Mouse (Mus musculus) cerebellum, postnatal 14 days (tissue): ENCODE results near the gene Cacna2d1.

Experiments used
- DNase-seq, 2 experiments: peaks; one replicate each; pipeline ENCODE4 v3.0.0; 2021; ENCODE audit warnings: mixed read lengths in 2 of 2

Cacna2d1 gene

DNA sequence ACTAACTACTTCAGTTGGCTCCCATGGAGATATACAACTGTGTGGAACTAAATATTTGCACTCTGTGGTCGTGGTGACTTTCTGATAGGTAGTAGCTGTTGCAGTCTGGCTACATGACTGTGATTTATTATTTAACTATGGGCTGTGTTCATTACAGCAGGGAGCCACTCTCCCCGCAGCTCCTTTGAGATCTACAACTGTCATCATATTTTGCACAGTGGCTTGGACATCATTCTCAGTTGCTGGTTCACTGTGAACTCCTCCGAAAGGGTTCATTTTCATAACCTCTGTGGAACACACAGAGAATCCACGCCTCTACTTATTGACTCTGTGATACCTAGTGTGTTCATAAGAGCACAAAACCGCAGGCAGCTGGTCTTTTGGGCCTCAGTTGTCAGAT, 128.3 kb downstream of the Cacna2d1 start:
- DNase-seq: peak in 1 of 2 experiments; percentile 18

DNA sequence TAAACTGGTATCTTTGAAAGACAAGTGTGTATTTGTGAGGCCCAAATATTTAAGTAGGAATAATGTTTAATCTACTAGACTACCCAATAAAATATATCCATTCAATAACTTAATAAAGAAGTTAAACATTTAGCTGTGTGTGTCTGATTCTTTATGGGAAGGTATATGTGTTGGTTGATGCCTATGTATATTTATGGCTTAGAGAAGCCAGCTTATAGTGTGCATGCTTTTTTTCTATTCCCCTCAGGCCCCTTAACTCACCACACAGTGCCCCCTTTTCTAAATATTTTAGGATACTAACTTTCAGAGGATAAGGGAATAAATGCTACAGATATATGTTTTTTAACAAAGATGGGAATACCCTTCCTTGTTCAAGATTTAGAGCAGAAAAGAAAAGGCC, 128.8 kb downstream of the Cacna2d1 start:
- DNase-seq: no peak

DNA sequence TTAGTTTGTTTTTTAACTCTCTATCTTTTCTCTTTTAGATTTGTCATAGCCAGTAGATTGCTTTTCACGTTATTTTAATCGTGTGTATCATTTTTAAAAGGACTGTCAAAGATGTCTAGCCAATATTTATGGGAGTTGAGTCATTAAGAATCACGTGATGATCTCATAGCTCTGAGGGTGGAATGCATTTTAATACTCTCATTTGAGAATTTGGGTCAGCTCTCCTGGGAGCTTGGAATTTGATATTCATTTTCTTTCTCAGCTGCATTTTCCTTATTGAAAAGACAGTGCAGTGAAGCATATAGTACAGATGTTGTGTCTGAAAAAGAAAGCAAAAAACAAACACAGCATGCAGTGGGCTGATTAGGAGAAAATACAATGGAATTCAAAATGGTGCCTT, 129.5 kb downstream of the Cacna2d1 start:
- no peak for DNase-seq

DNA sequence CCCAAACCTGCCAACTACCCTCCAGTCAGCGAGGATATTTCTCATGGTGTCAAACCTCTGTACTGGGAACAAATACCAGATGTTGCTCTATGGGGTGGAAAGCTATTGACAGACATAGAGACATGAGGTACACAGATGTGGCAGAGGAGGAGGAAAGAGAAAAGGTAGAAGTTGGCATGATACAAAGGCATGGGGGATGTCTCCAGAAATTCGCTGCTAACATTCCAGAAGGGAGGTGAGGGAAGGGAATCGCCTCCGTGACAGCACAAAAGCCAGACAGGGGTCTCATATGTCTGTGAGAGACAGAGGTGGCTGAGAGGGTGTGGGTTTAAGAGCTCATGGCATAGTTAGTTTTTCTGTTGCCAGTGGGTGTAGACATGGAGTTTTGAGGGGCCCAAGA, 131.3 kb downstream of the Cacna2d1 start:
- DNase-seq: no peak

DNA sequence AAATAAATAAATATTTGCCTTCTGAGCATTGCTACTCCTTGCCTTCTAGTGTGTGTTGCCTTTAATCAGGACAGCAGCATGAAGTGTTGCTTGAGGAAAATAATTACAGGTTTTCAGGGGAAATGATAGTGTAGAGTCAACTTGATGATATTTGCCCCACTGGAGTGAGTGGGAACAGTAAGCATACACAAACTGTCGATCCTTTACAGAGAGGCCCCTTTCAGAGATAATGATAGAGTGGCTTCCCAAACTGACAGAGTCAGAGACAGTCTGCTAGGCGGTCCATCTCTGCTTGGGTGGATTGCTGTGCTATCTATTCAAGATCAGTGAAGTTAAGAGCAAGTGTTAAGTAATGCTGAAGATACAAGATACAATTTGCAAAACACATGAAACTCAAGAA, 147.8 kb downstream of the Cacna2d1 start:
- no peak for DNase-seq

DNA sequence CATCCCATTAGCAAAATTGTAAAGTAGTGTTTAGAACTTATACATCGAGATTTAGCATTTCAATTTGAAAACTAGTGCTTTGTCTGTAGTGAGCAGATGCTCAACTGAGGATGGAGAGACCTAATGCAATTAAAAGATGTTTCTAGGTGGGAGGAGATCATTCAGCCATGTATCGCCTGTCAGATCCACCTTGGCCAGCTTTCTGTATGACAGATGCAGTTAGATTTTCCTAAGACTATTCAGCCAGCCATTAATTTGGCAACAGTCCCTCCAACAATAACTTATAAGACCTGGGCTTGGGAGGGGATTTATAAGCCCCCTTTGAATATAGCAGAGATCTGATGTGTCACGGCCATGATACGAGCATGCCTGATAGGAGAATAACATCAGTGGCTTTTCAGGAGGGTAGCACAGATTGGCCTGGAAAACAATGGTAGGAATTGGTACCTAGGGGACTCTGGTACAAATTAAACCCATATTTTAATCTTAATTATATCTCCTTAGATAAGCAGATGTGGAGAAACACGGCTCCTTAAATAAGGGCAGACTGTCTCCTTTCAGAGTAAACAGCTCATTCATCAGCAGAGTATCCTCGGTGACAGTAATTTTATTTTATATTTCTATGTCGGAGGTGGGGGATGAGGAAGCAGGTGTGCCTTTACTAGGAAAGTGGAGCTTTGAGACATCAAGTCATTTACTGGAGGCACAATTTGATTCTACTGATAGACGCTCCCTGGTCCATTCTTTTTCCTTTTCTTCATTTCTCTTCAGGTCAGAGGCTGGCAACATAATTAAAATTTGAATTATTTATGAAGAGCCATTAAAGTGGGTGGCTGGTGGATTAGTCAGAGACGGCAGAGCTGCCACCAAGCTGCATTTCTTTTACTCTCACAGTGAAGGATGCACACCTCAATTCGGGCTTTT, 152.8 kb downstream of the Cacna2d1 start:
- DNase-seq: peak; percentile 59 to 79

DNA sequence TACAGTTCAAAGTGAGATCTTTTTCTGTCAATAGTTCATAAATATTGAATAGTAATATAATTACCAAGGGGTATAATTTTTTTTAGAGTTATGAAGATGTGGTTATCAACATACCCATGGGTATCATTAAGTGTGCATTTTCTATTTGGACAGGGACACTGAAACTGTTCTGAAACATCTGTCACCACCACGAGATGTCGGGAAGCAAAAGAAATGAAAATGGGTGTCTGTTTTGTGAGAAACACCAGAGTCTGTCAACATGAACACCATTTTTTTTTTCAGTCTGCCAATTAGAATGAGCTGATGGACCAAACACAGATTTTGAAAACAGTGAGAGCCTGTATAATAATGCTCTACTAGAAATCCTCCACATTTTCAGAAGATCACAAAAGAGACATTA, 153.5 kb downstream of the Cacna2d1 start:
- peak in 1 of 2 experiments; percentile 23 for DNase-seq

DNA sequence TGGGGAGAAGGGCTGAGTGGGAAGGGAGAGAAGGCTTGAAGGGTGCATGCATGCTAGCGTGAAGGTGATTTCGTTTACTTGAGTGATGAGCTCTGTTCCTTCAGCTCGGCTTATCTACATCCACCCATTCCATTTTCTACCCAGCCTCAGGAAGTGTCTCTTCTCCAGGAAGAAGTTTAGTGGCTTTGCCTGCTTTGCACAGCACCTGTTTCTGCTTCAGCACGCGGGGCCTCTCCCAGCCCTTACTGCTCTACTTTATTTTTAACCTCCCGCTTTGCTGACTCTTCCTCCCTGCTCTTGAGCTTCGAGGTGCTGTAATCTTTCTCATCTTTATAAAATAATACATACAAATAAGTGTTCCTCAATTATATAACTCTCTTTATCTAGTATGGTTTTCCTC, 158.0 kb downstream of the Cacna2d1 start:
- no peak for DNase-seq

DNA sequence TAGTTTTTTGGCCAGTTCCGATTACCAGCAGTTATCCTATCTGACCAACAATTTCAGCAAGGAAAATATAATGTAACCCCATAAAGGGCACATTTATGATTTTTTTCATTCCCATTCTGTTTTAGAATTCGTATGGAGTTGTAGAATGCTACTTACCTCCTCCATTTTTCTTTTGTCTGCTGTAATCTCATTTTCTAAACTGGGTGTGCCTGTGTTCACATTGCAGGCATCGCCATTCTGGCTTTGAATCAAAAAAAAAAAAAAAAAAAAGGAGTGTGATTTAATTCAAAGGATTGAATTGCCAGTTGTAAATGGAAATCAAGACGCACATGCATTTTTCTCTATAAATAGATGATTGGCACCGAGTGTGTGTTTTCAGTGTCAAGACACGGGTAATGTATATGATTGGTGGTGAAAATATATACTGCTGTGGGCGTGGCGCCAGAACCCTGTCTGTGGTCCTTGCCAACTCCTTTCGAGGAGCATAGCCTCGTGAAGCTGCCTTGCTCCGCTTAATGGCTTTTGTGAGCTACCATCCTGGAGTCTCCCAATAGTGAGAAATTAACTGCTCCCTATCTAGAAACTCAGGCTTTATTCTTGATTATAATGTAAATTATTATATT, 158.7 kb downstream of the Cacna2d1 start:
- DNase-seq: peak; percentile 74 to 77

DNA sequence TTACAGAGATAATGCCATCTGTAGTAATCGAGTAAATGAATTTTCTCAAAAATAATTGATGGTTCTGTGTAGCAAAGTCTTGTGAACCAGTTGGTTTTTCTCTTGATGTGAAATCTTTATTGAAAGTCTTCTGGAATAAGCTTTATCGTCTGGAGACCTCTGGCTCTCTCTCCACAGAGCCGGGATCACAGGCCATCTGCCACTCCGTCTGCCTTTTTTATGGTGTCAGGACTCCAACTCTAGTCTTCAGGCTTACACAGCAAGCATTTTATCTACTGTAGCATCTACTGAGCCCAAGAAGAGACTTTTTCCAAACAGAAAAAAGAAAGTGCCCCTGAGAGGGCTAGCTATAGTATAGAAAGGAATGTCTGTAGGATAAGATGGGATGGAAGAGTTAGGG, 160.9 kb downstream of the Cacna2d1 start:
- DNase-seq: peak; percentile 63 to 81

DNA sequence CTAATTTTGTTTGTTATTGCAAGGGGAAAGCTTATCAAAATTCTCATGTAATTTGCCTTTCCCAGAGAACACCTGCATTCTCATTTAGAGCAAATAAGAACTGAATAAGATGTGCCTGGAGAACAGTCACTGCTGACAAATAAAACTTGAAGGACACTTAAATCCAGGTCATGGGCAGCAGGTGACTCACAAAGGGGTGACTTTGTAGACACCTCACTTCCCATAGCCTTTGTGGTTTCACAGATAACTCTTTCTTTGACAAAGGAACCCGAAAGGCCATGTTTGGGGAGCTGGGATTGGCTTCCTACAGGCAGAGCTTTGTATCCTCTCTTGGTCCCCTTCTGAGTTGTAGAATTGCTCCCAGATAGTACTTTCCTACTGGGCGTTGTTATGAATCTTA, 164.3 kb downstream of the Cacna2d1 start:
- no peak for DNase-seq

DNA sequence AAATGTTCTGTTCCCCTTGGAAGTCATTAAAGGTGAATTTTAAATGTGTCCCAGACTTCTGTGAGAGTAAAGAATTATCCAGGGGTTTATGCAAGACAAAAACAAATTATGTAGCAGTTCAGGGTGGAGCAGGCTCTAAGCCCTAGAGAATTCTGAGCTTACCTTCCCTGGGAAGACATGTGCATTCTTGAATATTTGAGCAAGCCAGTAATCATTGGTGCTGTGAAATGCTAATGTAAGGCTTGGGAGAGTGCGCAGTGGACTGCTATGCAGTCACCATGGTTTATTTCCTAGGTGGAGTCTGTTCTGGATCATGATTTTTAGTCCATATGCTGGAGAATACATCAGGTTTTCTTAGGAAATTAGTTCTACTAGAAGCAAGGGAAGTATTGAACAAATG, 167.3 kb downstream of the Cacna2d1 start:
- no peak for DNase-seq

DNA sequence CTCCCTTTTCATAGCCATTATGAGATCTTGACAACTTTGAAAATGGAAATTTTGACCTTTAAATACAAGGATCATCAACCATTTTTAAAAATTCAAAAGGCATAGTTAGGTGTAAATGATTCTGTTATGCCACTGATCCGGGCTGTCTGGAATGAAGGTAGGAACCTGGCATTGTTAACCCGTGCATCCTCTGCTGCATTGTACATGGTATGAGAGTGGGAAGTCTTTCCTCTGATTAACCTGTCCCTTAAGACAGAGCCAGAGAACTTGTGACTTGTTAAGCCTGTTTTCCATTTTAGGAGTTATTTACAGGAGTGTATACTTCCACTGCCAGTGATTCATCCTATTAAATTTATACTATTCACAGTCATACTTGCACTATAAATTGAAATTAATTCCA, 171.2 kb downstream of the Cacna2d1 start:
- DNase-seq: no peak

DNA sequence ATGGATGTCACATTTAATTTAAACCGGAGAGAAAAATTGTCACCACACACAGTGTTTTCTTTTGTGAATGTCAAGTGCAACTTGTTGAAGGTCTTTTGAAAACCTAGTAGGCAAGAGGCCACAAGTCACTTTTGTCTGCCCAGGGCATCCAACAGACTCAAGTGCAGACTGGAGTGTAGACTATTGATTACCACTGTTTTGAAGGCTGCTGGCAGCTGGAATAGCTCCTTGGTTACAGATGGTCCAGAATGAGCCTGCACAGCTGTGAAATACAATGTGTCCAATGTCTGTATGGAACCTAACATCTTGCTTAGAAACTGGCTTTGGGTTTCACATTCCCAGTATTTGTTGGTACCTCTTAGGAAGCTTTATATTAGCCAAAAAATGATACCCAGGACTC, 176.2 kb downstream of the Cacna2d1 start:
- DNase-seq: no peak

DNA sequence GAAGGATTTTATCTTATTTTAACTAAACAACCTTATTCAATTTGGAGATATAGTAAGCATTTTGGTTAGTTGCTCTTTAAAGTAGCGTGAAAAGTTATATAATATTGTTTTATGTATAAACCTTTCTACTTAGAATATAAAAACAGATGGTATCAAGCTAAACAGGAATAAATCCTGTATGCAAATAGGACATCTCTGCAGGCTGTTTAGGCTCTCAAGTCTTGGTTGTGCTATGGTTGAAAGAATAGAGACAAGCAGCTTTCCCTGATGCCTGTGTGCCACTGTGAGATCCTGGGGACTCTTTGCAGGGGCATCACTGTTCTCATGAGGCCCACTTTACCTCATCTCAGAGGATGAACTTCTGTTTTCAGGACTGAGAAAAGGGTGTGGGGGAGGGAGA, 179.4 kb downstream of the Cacna2d1 start:
- no peak for DNase-seq

DNA sequence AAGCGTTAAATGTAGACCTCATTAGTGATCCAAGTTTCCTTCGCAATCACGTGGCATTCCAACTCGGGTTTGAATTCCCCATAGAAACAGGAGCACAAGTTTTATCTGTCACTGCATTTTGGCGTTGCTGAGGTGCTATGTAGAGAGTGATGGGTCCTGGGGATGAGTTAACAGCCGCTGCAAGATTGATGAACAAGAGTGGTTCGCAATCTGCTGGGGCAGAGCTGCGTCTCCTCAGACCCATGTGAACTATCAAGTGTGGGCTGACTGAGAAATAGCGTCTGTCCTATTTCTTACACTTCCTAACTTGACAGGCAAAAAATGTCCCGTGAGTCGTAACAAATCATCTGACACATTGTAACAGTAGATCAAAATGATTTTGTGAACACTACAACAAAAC, 186.8 kb downstream of the Cacna2d1 start:
- DNase-seq: no peak

DNA sequence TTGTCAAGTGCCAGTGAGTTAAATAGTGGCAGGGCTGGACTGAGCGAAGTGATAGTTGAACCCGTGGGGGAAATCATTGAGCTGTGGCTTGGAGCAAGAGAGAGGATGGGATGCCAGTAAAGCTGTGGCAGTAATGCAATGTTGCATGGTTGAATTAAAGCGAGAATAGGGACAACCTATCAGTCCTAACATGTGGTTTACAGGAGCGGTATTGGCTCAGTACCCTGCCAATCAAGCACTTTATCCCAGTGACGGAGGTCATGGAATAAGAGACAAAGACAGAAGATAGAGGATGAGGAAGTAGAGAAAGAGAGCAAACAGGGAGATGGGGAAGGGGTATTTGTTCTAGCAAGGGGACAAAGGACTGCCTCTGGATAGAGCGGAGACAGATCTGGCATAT, 187.6 kb downstream of the Cacna2d1 start:
- peak; percentile 50 to 73 for DNase-seq

DNA sequence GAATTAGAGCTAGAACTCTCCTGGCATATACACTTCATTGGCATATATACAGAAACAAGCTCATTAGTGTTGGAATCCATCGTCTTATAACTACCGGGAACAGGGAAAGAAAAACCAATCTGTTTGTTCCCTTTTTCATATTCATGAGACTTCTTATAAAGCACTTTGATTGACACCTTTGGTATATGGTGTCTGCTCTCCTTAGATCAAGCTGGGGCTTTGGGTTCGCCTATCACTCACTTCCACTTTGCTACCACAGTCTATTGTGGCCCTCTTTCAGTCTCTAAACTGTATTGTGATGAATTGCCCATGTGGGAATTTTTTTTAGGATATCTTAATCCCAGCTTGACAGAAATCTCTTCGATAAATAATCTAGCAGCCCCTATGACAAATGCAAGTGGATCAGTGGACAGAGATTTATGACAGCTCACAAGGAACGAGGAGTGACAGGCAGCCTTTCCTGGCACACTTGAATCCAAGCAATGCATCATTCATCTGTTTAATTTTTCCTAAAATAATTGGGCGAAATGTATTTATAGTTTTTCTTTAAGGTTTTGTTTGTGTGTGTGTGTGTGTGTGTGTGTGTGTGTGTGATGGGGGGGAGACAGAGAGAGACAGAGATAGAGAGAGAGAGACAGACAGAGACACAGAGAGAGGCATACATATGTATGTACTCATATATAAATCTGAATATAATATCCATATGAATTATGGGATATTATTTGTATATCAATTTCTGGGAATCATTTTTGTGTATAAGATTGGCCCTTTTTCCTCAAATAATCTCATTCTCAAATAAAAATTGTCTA, 200.0 kb downstream of the Cacna2d1 start:
- DNase-seq: no peak

DNA sequence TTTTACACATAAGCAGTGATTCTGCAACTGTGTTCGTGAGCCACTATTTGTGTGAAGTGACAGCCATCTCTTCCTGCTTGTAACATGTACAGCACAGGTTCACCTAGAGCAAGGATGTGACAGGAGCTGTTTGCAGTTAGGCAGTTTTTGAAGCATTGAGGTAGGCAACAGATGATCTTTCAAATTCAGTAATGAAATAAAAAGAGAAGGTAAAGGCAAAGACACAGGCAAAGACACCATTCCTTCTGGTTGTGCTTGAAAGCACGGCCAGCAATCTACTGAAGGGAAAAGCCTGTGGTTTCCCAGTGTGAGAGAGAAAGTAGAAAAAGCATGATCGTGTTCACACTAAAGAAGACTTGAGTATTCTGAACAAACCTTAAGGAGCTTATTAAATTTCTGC, 201.5 kb downstream of the Cacna2d1 start:
- DNase-seq: no peak

DNA sequence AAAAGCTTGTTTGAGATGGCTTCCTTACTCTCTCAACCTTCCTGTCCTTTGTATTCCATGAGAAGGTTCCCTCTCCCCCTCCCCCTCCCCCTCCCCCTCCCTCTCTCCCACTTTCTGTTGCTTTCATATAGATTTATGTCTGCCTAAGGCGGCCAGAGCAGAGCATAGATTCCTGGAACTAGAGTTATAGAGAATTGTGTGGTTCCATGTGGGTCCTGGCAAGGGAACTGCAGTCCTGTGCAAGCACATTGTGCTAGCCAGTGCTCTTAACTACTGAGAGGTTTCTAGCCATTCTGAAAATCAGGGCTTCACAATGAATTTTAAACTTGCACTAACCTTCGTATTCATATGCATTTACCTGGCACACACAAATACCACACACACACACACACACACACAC, 202.3 kb downstream of the Cacna2d1 start:
- DNase-seq: no peak

DNA sequence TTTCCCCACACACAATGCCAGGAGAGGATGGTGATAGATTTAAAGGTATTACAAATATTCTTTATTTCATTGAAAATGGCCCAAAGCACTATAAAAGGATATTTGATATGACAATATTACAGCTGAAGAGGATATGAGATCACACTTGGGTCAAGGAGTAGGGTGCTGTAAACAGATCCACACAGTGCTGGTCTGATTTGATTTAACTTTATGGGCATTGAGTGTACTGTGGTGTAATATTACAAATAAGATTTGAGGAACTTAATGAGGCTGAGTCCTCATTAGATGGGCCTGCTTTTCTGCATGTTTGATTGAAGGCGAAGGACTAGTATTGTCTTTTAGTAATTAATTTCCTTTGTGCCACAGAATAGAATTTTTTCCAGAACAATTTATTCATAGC, 212.1 kb downstream of the Cacna2d1 start:
- DNase-seq: no peak

DNA sequence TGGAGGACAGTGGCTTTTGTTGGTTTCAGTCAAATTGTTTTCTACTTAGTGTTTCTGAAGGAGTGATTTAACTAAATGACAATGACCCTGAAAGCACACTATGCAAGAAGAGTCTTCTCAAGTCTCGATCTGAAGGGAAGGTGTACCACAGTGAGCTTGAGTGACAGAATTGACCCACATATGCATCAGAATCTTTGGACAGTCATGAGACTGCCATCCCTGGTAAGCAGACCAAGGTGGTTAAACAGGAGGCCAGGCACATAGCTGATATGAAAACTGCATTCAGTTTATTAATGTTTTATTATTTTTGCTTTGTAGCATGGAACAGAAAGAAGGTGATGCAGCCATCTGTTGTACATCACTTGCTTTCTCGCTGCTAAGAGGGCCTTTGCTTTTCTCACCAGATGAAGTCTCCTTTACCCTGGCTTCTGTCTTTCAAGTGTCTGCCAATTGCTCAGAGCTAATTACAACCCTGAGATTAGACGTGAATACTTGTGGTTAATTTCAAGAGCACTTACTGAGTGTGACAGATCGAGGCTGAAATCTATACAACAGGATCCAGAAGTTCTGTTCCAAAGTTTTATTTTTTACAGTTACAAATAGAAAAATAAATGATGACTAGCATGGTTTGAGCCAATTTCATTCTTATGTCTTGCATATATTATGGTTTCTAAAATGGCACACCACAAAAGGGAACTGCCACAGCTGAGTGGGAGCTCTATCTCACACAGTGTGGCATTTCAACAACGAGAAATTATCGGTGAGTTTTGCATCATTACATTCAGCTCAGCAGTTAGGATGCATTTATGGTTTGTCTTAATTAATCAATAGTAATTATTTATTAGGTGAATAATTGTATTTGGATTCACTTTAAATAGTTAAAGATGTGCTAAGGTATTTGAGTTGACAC, 221.1 kb downstream of the Cacna2d1 start:
- peak in 1 of 2 experiments; percentile 37 for DNase-seq
